Mouse (Mus musculus) kidney, adult 2 months (tissue): ENCODE results near the gene Tmem94.

Experiments used
- CTCF ChIP-seq: fragments of 200-500 bp; conservative IDR thresholded peaks from 2 replicates; pipeline ENCODE4 v1.5.1; 2011; ENCODE audit warnings: low read depth, mild to moderate bottlenecking, control low read depth, low read length, moderate library complexity, mixed read lengths; ENCODE audit not compliant: insufficient read depth, insufficient read length
- POLR2A ChIP-seq: fragments of 200-500 bp; IDR thresholded peaks from one replicate; pipeline ENCODE4 v1.6.1; 2011; ENCODE audit warnings: low read depth, low read length, control low read depth

DNA sequence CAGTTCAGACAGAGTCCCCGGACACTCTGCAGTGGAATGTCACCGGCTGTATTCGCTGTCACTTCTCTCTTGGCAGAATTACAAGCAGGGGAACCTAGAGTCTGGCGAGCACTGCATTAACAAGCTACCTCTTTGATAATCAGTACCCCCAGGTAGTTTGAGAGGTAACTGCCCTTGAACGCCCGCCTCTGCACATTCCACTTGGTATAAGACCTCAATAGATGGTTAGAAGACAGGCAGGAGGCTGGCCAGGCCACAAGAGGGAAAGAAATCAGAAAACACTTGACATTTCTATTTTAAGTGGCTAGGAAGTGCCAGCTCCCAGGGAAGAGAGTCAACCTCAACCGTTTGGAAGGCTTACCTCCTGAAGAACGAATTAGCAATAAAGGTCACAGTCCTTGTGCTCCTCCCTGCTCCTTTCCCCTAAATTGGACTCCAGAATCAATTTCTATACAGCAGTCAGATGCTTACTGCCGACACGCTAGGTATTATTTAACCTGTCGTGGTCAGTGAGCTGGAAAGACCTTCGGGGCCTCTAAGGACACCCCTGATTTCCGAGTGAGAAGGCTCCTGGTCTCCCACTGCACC lies 1.2 kb downstream of the Tmem94 start:
- no peak for TF ChIP-seq POLR2A
- TF ChIP-seq CTCF: no peak
